Mouse (Mus musculus) cortical plate, adult 2 months (tissue): Measurements from ENCODE around the gene Sfxn1. TPM values are rescaled to one million over a fixed set of nuclear protein-coding genes. Genes with fewer than 3 reads are reported as not detected.

ENCODE experiments used
- H3K27ac ChIP-seq: fragments of 200-500 bp; 2 replicates; pipeline ENCODE4 v1.5.1; 2012; ENCODE audit warnings: low read length, control low read depth, inconsistent platforms; ENCODE audit not compliant: insufficient read depth
- H3K4me1 ChIP-seq: fragments of 200-500 bp; 2 replicates; pipeline ENCODE4 v1.6.1; 2011; ENCODE audit warnings: low read length; ENCODE audit not compliant: control insufficient read depth, insufficient read depth
- H3K4me3 ChIP-seq: fragments of 200-500 bp; 2 replicates; pipeline ENCODE4 v1.5.1; 2011; ENCODE audit warnings: mild to moderate bottlenecking, low read length, control low read depth; ENCODE audit not compliant: insufficient read depth
- CTCF ChIP-seq: fragments of 200-500 bp; IDR thresholded peaks from 2 replicates; pipeline ENCODE4 v1.5.1; 2011; ENCODE audit warnings: mild to moderate bottlenecking, control low read depth, low read length; ENCODE audit not compliant: insufficient read depth; ENCODE audit errors: extremely low read depth
- POLR2A ChIP-seq: fragments of 200-500 bp; IDR thresholded peaks from 2 replicates; pipeline ENCODE4 v1.6.1; 2011; ENCODE audit warnings: mild to moderate bottlenecking, low read length, control low read depth; ENCODE audit not compliant: insufficient read depth; ENCODE audit errors: extremely low read depth
- polyA plus RNA-seq: library from polyadenylated mRNA; depleted of rRNA; stranded (reverse); fragments of >200 nt; gene quantifications from 2 replicates; pipeline ENCODE4 v1.2.3, GENCODE M21; 2012; rRNA removed

Gene Sfxn1
- 42.7 and 45.0 TPM in 2 replicates for polyA plus RNA-seq

GRCm38 (mm10) chr13:54071606-54072331 lies at the start of gene Sfxn1:
Gene Sfxn1, plus strand, starts transcription at chr13:54071869.
- Histone ChIP-seq H3K4me3 (peak within 1 kb of the TSS; percentile 73), H3K27ac (peak within 1 kb of the TSS; percentile 71), H3K4me1 (no peaks in the 10 kb centered on the region)
- peak; percentile 54; the same call in 1 of the 2 replicates for TF ChIP-seq POLR2A
- TF ChIP-seq CTCF: no peak

GRCm38 (mm10) chr13:54023311-54023710 lies 48.4 kb upstream of the Sfxn1 start:
- TF ChIP-seq POLR2A (no peak), CTCF (no peak)
- H3K4me1 ChIP-seq: 0 out of 2 replicates have a peak, but pooled peaks cover 2% of the 10 kb centered on the region
- no peak overlapping the region for H3K27ac ChIP-seq
- no peak overlapping the region for H3K4me3 ChIP-seq

- H3K4me3 ChIP-seq: no peak overlapping the region
- TF ChIP-seq CTCF: no peak
- TF ChIP-seq POLR2A: no peak
- H3K27ac ChIP-seq: no peak overlapping the region
Observed at GRCm38 (mm10) chr13:54027079-54027478, 44.6 kb upstream of the Sfxn1 start.

GRCm38 (mm10) chr13:54033653-54034052 lies 38.0 kb upstream of the Sfxn1 start:
- Histone ChIP-seq H3K27ac (no peak overlapping the region), H3K4me1 (no peaks in the 10 kb centered on the region), H3K4me3 (no peak overlapping the region)
- no peak for TF ChIP-seq POLR2A
- TF ChIP-seq CTCF: no peak

More at GRCm38 (mm10) chr13:54027079-54027478, 44.6 kb upstream of the Sfxn1 start:
- 0 out of 2 replicates have a peak, but pooled peaks cover 2% of the 10 kb centered on the region for H3K4me1 ChIP-seq

- H3K4me1 ChIP-seq: no peaks in the 10 kb centered on the region
- no peak overlapping the region for H3K27ac ChIP-seq
- TF ChIP-seq POLR2A (no peak), CTCF (0 out of 2 replicates have a peak, but pooled peaks have one; percentile 16)
- no peak overlapping the region for H3K4me3 ChIP-seq
Observed at GRCm38 (mm10) chr13:54035541-54035940, 36.1 kb upstream of the Sfxn1 start.

- Histone ChIP-seq H3K27ac (no peak overlapping the region), H3K4me1 (no peaks in the 10 kb centered on the region), H3K4me3 (no peak overlapping the region)
- TF ChIP-seq CTCF: no peak
- no peak for TF ChIP-seq POLR2A
Observed at GRCm38 (mm10) chr13:54037936-54038335, 33.7 kb upstream of the Sfxn1 start.

GRCm38 (mm10) chr13:54040256-54040655 lies 31.4 kb upstream of the Sfxn1 start:
- no peak overlapping the region for H3K27ac ChIP-seq
- no peak overlapping the region for H3K4me3 ChIP-seq
- no peak for TF ChIP-seq CTCF
- TF ChIP-seq POLR2A: no peak
- H3K4me1 ChIP-seq: no peaks in the 10 kb centered on the region

GRCm38 (mm10) chr13:54048679-54049352 lies 22.9 kb upstream of the Sfxn1 start:
- Histone ChIP-seq H3K27ac (peak overlapping the region; percentile 13; the same call in 1 of the 2 replicates), H3K4me1 (no peaks in the 10 kb centered on the region; the same call in 1 of the 2 replicates), H3K4me3 (no peak overlapping the region)
- no peak for TF ChIP-seq POLR2A
- no peak for TF ChIP-seq CTCF

- no peak overlapping the region for H3K27ac ChIP-seq
- TF ChIP-seq POLR2A (no peak), CTCF (no peak)
- peak overlapping the region; percentile 33 for H3K4me3 ChIP-seq
- H3K4me1 ChIP-seq: no peaks in the 10 kb centered on the region; the same call in 1 of the 2 replicates
Observed at GRCm38 (mm10) chr13:54051641-54052040, 20.0 kb upstream of the Sfxn1 start.
